Mouse (Mus musculus) cerebellum, postnatal 25 days (tissue): ENCODE results near the gene Gm9747.

Source experiments
- DNase-seq, 2 experiments: peaks; one replicate each; pipeline ENCODE4 v3.0.0; 2021; ENCODE audit warnings: mixed read lengths in 2 of 2

The Gm9747 gene

DNA sequence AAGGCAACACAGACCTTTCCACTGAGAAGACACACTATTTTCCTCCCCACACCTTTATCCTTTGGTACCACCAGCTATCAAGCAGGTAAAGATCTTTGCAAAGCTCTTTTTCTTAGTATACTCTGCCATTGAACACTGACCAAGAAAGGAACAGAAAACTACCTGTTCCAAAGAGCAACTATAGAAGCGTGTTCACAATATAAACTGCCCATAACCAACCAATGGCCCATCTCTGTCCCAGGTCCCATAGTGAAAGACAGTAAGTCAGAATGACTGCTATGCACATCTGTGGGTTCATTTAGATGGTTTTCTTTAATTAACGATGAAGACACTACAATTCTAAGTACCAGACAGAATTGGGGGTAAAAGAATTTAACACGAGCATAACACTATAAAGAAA is at the start of gene Gm9747:
Gene Gm9747, plus strand, starts transcription at position 301 of the 400 bp plus-strand sequence.
- DNase-seq, result no peak

- no peak for DNase-seq
These were observed 48.9 kb upstream of the Gm9747 start for GRCm38 (mm10) chr1:82183913-82184442.

- no peak for DNase-seq
These were observed 44.2 kb upstream of the Gm9747 start for GRCm38 (mm10) chr1:82188549-82189231.

DNA sequence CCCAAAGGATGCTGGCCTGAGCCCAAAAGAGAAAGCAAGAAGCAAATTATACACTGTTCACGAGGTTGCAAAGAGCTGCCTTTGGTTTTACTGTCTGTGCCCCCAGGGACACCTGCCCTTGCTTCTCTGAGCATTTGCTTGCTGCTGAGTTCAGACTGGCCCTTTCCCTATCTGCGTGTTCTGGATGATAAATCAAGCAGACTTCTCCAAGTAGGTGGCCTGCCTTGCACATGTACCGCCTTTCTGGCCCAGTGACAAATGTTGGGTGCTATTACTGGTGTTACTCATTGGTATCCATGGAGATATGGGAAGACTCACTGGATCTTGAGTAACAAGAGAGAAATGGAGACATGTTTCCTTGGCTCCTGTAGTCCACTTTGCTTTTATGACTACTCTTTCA is 43.4 kb upstream of the Gm9747 start:
- peak in 1 of 2 experiments; percentile 3 for DNase-seq

GRCm38 (mm10) chr1:82191579-82191978 is 41.3 kb upstream of the Gm9747 start:
- DNase-seq, result no peak

DNA sequence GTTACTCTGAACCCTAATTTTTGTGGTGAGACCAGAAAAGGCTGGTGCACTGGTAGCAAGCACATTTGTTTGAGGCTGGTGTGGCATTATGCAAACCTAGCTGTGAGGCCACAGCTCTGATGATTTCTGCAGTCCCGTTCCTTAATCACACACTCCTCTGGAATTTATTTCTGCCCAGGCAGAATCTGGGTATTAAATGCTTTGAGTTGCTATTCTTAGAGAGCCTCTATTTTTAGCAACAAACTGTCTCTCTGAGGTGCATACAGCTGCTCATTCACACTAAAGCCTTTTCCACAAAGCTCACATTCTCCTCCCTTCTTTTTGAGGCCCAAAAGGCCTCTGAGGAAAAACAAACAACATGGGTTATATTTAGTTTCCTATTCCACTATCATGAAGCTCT is 33.0 kb upstream of the Gm9747 start:
- no peak for DNase-seq

- no peak for DNase-seq
These were observed 32.3 kb upstream of the Gm9747 start for GRCm38 (mm10) chr1:82200636-82201035.

- no peak for DNase-seq
These were observed 25.4 kb upstream of the Gm9747 start for GRCm38 (mm10) chr1:82207511-82207910.

DNA sequence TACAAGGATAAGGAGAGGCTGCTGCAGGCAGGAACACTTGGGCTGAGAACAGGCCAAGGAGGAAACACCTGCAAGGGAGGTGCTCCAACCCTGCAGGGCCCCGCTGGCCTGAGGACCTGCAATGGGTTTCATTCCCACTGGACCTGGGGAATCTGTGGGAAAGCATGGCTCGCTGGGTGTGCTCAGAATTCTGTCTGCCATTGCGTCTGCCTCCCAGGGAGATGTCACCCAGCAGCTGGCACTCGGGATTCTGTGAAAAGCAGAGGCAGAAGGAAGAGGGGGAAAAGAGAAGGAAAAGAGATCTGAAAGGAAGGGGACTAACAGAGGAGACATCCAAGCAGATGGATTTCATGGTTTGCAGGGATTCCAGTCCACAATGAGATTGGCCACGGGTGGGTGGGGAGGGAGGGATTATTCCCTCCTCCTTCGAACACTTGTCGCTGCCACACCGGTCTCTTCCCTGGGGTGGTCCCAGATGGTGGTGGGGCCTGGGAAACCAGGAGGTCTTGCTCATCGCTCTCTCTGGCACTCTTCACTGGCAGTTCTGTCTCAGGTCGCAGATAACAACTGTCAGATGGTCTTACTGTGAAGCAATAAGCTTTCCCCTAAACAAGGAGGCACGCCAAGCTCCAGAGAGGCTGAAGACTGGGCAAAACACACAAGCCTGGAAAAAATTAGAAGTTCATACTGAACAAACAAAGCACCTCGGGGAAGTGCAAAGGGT is 12.1 kb upstream of the Gm9747 start:
- no peak for DNase-seq

DNA sequence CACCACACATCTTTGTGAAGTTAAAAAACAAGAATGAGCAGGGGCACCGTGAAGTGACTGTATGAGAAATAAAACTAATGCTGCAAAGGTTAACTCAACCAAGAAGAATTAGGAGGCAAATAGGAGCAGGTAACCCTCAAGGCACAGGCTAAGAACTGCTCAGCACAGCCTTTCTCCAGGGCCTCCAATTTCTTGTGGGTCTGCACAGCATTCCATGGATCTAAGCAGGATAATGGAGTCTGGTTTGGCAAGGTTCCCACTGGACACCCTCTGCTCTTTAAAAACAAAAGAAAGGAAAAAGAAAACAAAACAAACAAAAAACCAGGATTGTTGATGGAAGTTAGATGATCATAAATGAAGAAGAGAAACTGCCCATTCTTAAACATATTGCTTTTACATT is 11.4 kb upstream of the Gm9747 start:
- DNase-seq, result no peak

- no peak for DNase-seq
These were observed 9.7 kb upstream of the Gm9747 start for GRCm38 (mm10) chr1:82223042-82223795.

DNA sequence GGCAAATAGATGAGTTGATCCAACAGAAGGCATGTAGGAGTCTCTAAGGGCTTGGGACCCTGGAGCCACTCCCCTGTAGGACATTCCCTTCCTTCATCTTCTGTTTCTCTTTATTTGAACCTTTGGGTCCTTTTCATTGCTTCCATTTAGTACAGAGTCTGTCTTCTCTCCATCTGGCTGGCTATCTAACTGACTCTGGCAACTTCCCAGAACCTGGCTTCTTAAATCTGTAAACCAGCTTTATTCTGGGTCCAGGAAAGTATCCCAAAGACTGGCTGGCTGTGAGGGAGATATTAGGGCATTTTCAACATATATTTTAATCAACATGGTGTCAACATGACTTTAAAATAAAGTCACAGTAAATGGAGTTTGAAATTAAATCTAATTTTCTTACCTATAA is 4.1 kb upstream of the Gm9747 start:
- DNase-seq, result peak in 1 of 2 experiments; percentile 41

- no peak for DNase-seq
These were observed 1.7 kb downstream of the Gm9747 start for GRCm38 (mm10) chr1:82234616-82235015.

DNA sequence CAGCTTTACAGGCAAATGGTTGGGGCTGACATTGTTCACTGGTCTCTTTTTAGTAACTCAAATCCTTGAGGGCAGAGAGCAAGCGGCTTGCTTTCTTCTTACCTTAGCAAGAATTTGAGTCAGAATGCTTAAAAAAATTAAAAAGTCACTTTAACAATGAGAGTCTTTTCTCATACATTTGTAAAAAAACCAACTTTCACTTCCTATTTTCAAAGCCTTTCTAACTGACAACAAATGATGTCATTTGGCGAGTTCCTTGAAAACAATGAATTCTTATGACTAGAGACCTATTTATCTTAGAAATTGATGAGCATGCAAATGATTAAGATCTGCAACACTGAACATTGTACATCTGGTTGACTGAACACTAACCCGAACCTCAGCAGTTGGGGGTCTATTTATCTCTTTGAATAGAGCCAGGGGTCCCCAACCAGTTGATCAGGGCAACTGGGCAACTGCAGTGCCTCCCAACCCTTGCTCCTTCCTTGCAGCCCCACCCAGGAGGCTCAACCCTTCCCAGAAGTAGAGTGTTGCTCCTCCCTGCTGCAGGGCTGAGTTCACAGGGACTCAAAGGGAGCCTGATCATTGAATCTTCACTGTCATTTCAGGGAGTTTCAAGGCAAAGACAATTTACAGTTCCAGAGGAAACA is 2.7 kb downstream of the Gm9747 start:
- DNase-seq, result no peak

GRCm38 (mm10) chr1:82238245-82238644 is 5.3 kb downstream of the Gm9747 start:
- no peak for DNase-seq

GRCm38 (mm10) chr1:82239409-82240201 is 6.7 kb downstream of the Gm9747 start:
- DNase-seq, result no peak

GRCm38 (mm10) chr1:82243260-82243825 is 10.4 kb downstream of the Gm9747 start:
- DNase-seq, result peak; percentile 58 to 69

DNA sequence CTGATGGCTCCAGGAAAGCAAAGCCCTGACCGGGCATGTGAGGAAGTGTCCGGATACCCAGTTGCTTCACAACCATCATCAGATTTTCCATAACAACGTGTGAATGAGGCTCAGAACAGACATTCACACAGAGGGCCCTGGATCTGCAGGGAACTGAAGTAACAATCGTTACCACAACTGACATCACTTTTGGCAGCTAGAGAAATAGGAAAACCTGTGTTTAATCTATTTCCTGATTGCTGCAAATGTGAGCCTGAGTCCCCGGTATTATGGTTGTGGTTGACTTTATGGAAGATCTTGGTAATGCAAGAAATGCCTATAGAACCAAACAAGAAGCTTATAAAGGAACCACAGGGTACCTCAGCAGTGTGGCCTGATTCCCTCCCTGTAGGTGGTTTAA is 12.1 kb downstream of the Gm9747 start:
- no peak for DNase-seq

DNA sequence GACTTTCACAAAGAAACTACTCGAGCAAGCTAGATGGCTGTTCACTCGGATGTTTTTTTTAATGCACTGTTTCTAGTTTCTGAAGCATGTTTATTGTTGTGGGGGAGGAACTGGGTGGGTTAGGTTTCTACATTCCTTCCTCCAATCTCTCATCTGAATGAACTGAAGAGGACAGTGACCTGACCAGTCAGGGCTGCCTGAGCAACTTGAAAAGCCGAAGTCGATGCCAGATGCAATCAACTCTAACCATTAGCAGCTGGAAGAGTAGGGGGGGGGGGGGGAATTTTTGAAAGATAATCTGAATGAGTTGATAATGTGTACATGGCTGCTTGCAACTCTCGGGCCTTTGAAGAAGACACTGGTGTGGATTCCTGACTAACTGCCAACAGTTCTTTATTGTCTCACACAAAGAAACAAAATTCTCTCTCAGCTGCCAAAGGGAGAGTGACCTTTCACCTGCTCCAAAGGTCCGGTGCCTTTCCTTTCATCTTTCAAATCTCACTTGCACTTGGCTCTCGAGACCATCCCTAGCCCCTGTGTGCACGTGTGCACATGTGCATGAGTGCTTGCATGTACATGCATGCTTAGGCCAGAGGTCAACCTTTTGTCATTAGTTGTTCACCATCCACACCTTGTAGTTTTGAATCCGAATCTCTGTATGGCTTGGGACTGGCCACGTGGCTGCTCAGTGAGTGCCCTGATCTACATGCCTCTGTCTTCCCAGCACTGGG is 14.5 kb downstream of the Gm9747 start:
- no peak for DNase-seq

DNA sequence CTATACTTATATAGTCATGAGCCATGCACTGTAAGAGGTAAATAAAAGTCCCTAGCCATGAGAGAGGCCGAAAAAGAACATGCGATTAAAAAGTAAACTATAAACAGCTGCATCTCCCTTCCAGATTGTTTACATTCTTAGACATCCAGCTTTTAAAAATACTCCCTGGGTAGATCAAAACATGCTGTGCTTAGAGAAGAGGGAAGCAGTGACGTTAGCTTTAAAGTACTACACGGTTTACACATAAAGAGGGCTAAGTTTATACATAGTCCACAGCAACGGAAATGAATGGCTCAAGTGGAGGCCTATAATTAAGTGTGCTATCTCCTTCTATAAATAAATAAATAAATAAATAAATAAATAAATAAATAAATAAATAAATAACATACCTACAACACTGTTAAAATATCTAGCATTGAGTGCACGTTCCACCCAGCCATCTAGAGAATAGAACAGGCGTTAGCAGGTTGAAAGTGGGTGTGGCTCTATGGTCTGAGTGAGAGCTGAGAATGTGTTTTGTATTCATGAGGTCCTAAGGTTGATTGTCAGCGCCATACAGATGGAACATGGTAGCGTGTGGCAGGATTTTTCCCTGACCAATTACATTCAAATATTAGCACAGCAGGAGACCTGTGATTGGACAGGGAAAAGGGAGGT is 21.0 kb downstream of the Gm9747 start:
- DNase-seq, result no peak
